Mouse (Mus musculus): Measurements from ENCODE around the gene Pla2g4d. TPM values are rescaled to one million over a fixed set of nuclear protein-coding genes. Genes with fewer than 3 reads are reported as not detected.

Gene Pla2g4d
- polyA plus RNA-seq, 1 experiment = not detected

GRCm38 (mm10) chr2:120279961-120280360 lies 9.0 kb downstream of the Pla2g4d start:
- TF ChIP-seq GATA1 (IDR thresholded peaks at IDR 0.05; ENCODE audit: low read length) = no peak

DNA sequence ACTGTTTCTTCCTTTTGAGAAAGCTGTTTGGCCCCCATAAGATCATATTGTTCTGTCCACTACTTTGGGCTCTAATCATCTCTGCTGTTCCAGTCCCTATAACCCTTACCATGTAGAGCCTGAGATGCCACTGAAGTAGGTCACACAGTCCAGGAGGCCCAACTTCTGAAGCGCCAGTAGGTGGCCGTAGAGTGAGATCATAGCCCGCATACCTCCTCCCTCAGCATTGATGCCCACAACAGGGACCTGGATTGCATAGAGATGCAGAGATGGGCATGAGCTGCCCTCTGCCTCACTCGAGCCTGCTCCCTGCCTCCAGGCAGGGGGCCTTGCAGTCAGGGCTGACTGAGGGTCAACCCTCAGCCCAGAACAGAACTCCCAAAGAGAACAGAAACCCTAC lies 12.0 kb downstream of the Pla2g4d start:
- TF ChIP-seq GATA1 (IDR thresholded peaks at IDR 0.05; ENCODE audit: low read length) = no peak

GRCm38 (mm10) chr2:120268635-120269034 lies 20.4 kb downstream of the Pla2g4d start:
- TF ChIP-seq GATA1 (IDR thresholded peaks at IDR 0.05; ENCODE audit: low read length) = no peak

- TF ChIP-seq GATA1 (IDR thresholded peaks at IDR 0.05; ENCODE audit: low read length) = no peak
These were observed 23.5 kb downstream of the Pla2g4d start for GRCm38 (mm10) chr2:120265523-120265922.

DNA sequence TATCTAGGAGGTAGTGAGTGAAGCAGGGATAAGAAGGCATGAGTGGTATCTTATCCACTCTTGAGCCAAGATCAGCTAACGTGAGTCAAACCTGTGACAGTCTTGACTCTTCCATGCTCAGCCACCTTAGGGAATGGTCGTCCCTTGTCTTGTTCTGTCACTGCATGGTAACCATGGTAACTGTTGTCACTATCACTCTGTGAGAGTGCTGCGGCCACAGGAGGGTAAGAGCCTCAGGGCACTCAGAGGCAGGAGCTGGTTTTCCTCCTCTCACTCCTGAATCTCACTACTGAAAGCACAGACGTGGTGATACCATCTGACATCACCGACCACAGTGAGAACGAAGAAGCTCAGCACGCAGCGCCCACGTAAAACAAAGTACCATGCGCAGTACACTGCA lies 24.1 kb downstream of the Pla2g4d start:
- TF ChIP-seq GATA1 (IDR thresholded peaks at IDR 0.05; ENCODE audit: low read length) = no peak

DNA sequence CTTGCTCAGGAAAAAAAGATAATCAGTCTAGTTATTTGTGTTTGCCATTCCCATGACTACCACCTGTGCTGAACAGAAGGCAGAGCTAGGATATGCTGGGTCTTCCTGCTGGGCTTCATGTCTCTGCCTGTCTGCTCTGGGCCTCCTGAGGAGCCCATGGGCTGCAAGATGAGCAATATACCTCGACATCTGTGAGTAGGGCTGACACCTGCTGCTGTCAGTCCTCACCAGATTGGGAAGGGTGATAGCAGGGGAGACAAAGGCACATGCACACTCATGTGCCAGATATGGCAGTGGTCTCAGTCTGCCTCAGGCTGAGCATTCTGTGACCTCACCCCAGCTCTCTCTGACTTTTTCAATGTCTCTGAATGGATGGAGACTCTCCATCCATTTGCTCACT lies 26.1 kb downstream of the Pla2g4d start:
- no peak for TF ChIP-seq GATA1 (IDR thresholded peaks at IDR 0.05; ENCODE audit: low read length)

DNA sequence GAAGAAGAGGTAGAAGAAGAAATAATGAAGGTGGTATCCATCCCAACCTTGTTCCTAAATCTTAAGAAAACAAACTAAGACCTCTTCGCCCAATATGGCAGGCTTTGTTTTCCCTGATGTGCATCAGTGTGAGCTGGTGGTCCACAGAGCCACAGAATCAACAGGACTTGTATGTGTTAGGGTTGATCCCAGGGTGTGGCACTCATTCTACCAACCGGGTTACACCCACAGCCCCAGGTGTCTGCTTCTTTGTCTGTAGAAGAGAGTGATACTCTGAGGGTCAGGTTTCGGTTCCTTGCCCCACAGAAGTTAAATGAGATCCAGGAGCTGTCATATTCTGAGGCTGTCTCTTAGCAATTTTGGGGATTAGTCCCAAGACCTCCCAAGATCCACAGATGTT lies 27.7 kb downstream of the Pla2g4d start:
- no peak for TF ChIP-seq GATA1 (IDR thresholded peaks at IDR 0.05; ENCODE audit: low read length)

- no peak for TF ChIP-seq GATA1 (IDR thresholded peaks at IDR 0.05; ENCODE audit: low read length)
These were observed 32.7 kb downstream of the Pla2g4d start for GRCm38 (mm10) chr2:120256259-120256658.

GRCm38 (mm10) chr2:120252644-120253043 lies 36.4 kb downstream of the Pla2g4d start:
- no peak for TF ChIP-seq GATA1 (IDR thresholded peaks at IDR 0.05; ENCODE audit: low read length)

DNA sequence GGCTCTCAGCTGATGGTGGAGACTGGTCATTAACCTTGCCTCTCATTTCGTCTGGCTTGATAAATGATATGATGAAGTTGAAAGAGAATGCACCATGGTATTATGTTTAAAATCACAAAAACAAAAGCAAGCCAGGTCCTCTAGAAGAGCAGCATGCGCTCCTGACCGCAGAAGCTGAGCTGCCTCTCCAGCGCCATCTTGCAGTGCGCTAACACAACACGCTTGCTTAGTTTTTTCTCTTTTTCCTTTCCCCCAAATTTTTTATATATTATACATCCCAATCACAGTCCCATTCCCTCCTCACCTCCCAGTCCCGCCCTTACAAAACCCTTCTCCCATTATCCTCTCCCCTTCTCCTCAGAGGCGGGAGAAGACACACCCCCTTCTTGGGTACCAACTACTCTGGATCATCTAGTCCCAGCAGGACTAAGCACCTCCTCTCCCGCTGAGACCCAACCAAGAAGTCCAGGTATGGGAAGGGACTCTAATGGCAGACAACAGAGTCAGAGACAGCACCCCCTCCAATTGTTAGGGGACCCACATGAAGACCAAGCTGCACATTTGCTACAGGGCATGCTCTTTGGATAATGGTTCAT lies 43.5 kb downstream of the Pla2g4d start:
- TF ChIP-seq GATA1 (IDR thresholded peaks at IDR 0.05; ENCODE audit: low read length) = no peak

DNA sequence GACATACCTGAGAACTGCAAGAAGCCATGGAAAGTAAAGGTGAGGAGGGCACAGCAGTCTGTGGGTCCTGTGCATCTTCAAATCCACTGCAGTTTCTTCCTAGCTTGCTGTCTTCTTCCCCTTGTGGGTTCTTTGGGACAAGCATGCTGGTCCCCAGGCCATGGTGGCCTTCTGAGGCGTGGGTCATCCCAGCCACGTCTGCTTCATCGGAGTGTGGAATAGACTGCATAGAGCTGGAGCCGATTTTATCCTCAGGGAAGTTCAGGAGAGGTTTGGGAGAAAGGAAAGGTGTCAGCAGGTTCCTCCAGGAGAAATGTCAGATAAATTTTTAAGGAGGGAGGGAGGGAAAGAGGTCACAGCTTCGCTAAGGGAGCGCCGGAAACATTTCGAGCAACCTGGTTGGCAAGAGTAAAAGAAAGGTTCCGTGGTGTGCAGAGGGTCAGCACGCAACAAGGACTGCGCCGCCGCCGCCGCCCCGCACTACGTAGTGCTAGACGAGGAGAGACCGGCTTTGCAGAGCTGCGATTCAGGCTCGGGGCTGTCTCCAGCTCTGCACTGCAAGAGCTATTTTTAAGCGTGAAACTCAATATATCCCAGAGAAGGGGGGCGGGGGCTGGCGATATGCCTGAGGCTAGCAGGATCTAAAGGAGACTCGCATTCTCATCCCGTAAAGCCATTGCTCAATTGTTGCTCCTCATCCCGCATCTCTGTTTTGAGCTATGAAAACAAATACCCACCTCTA lies 44.1 kb downstream of the Pla2g4d start, which contains the start of gene Pla2g4e:
Gene Pla2g4e, minus strand, starts transcription at position 657 of the 742 bp plus-strand sequence.
- no peak for TF ChIP-seq GATA1 (IDR thresholded peaks at IDR 0.05; ENCODE audit: low read length)

GRCm38 (mm10) chr2:120243995-120244394 lies 45.0 kb downstream of the Pla2g4d start:
- TF ChIP-seq GATA1 (IDR thresholded peaks at IDR 0.05; ENCODE audit: low read length) = no peak

GRCm38 (mm10) chr2:120242791-120243467 lies 46.1 kb downstream of the Pla2g4d start:
- TF ChIP-seq GATA1 (IDR thresholded peaks at IDR 0.05; ENCODE audit: low read length) = no peak

DNA sequence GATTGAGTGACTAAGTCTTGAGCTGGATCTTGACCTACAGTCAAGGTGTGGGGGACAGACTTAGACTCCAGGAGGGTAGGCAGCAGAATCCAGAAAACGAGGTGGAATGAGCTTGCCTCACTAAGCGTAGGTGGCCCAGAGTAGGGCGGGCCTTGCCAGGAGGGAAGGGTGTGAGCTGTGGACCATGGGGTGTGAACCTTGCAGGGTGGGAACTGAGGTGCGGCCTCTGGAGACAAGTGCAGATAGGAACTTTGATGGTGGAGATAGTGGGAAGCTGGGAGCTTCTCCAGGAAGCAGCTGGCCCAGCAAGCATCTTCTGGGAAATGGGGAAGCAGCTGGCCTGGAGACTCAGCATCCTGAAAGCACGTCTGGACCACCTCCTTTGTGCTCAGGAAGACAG lies 51.2 kb downstream of the Pla2g4d start:
- no peak for TF ChIP-seq GATA1 (IDR thresholded peaks at IDR 0.05; ENCODE audit: low read length)

GRCm38 (mm10) chr2:120235947-120236640 lies 52.9 kb downstream of the Pla2g4d start:
- TF ChIP-seq GATA1 (IDR thresholded peaks at IDR 0.05; ENCODE audit: low read length) = no peak

DNA sequence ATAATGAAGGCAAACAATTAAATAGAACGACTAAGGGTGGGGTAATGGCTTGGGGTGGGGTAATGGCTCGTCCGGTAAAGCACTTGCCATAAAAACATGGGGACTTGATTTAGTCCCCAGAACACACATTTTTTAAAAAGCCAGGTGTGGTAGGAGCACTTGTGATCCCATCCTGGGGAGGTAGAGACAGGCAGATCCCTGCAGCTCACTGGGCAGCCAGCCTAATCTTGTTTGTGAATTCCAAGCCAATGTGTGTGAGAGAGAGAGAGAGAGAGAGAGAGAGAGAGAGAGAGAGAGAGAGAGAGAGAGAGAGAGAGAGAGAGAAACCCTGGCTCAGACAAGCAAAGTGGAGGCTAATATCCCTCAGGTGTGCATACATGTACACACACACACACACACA lies 53.6 kb downstream of the Pla2g4d start:
- no peak for TF ChIP-seq GATA1 (IDR thresholded peaks at IDR 0.05; ENCODE audit: low read length)

All from G1E-ER4 (cell line).